Mouse (Mus musculus): Measurements from ENCODE around the gene Cdc20b. TPM values are rescaled to one million over a fixed set of nuclear protein-coding genes. Genes with fewer than 3 reads are reported as not detected.

Cdc20b gene
- polyA plus RNA-seq, 1 experiment from 2014 or later = 0.75 TPM

- ATAC-seq (ENCODE audit: low FRiP score, low TSS enrichment) = no peak
- H3K9ac ChIP-seq (replicated peaks; ENCODE audit: low read length) = no peak overlapping the region
- H3K4me1 ChIP-seq (ENCODE audit: control insufficient read depth, insufficient read depth, low read length) = no peaks in the 10 kb centered on the region
- DNase-seq = no peak
- H3K4me3 ChIP-seq (replicated peaks; ENCODE audit: low read depth, low read length) = no peak overlapping the region
- 95% methylated on average over 6 of the region's 6 CpGs for WGBS
- no peak overlapping the region for H3K4me2 ChIP-seq (ENCODE audit: low read length)
- H3K27me3 ChIP-seq (ENCODE audit: control insufficient read depth, insufficient read depth, low read length) = no peaks in the 10 kb centered on the region
- H3K27ac ChIP-seq (replicated peaks; ENCODE audit: low read depth, low read length) = no peak overlapping the region
- H3K36me3 ChIP-seq (ENCODE audit: control insufficient read depth, insufficient read depth, low read length) = no peaks in the 10 kb centered on the region
- no peaks in the 10 kb centered on the region for H3K9me3 ChIP-seq (ENCODE audit: control insufficient read depth, low read length)
These were observed 26.8 kb downstream of the Cdc20b start for GRCm38 (mm10) chr13:113061746-113062145.

- Histone ChIP-seq H3K27ac (replicated peaks; ENCODE audit: low read depth, low read length) (no peak overlapping the region), H3K9me3 (ENCODE audit: control insufficient read depth, low read length) (no peaks in the 10 kb centered on the region), H3K4me1 (ENCODE audit: control insufficient read depth, insufficient read depth, low read length) (no peaks in the 10 kb centered on the region), H3K27me3 (ENCODE audit: control insufficient read depth, insufficient read depth, low read length) (no peaks in the 10 kb centered on the region), H3K9ac (replicated peaks; ENCODE audit: low read length) (no peak overlapping the region), H3K4me2 (ENCODE audit: low read length) (no peak overlapping the region), H3K4me3 (replicated peaks; ENCODE audit: low read depth, low read length) (no peak overlapping the region), H3K36me3 (ENCODE audit: control insufficient read depth, insufficient read depth, low read length) (no peaks in the 10 kb centered on the region)
- ATAC-seq (ENCODE audit: low FRiP score, low TSS enrichment) (no peak), DNase-seq (no peak)
- WGBS = 90% methylated on average over 9 of the region's 9 CpGs
These were observed 29.6 kb downstream of the Cdc20b start for GRCm38 (mm10) chr13:113064542-113064941.

- Histone ChIP-seq H3K4me2 (ENCODE audit: low read length) (0 out of 2 replicates have a peak overlapping the region, but pooled peaks have one; percentile 4), H3K27ac (replicated peaks; ENCODE audit: low read depth, low read length) (no peak overlapping the region), H3K36me3 (ENCODE audit: control insufficient read depth, insufficient read depth, low read length) (no peaks in the 10 kb centered on the region), H3K27me3 (ENCODE audit: control insufficient read depth, insufficient read depth, low read length) (no peaks in the 10 kb centered on the region), H3K9ac (replicated peaks; ENCODE audit: low read length) (no peak overlapping the region), H3K4me3 (replicated peaks; ENCODE audit: low read depth, low read length) (no peak overlapping the region), H3K4me1 (ENCODE audit: control insufficient read depth, insufficient read depth, low read length) (0 out of 2 replicates have a peak, but pooled peaks cover 4% of the 10 kb centered on the region), H3K9me3 (ENCODE audit: control insufficient read depth, low read length) (no peaks in the 10 kb centered on the region)
- ATAC-seq (ENCODE audit: low FRiP score, low TSS enrichment) = peak; percentile 50; the same call in 1 of the 2 replicates
- 13% methylated on average over 9 of the region's 9 CpGs for WGBS
- DNase-seq = peak; percentile 68
These were observed 44.1 kb downstream of the Cdc20b start for GRCm38 (mm10) chr13:113079021-113079420.

- H3K9ac ChIP-seq (replicated peaks; ENCODE audit: low read length) = no peak overlapping the region
- no peak overlapping the region for H3K4me3 ChIP-seq (replicated peaks; ENCODE audit: low read depth, low read length)
- no peak overlapping the region for H3K27ac ChIP-seq (replicated peaks; ENCODE audit: low read depth, low read length)
- no peaks in the 10 kb centered on the region for H3K27me3 ChIP-seq (ENCODE audit: control insufficient read depth, insufficient read depth, low read length)
- 6% methylated on average over 1 of the region's 1 CpGs for WGBS
- DNase-seq = no peak
- H3K4me1 ChIP-seq (ENCODE audit: control insufficient read depth, insufficient read depth, low read length) = 0 out of 2 replicates have a peak, but pooled peaks cover 4% of the 10 kb centered on the region
- H3K36me3 ChIP-seq (ENCODE audit: control insufficient read depth, insufficient read depth, low read length) = no peaks in the 10 kb centered on the region
- no peak overlapping the region for H3K4me2 ChIP-seq (ENCODE audit: low read length)
- H3K9me3 ChIP-seq (ENCODE audit: control insufficient read depth, low read length) = no peaks in the 10 kb centered on the region
- no peak for ATAC-seq (ENCODE audit: low FRiP score, low TSS enrichment)
These were observed 47.2 kb downstream of the Cdc20b start for GRCm38 (mm10) chr13:113082101-113082500.

- Histone ChIP-seq H3K4me1 (ENCODE audit: control insufficient read depth, insufficient read depth, low read length) (no peaks in the 10 kb centered on the region), H3K27ac (replicated peaks; ENCODE audit: low read depth, low read length) (no peak overlapping the region), H3K27me3 (ENCODE audit: control insufficient read depth, insufficient read depth, low read length) (no peaks in the 10 kb centered on the region), H3K9me3 (ENCODE audit: control insufficient read depth, low read length) (no peaks in the 10 kb centered on the region), H3K36me3 (ENCODE audit: control insufficient read depth, insufficient read depth, low read length) (no peaks in the 10 kb centered on the region), H3K9ac (replicated peaks; ENCODE audit: low read length) (no peak overlapping the region), H3K4me3 (replicated peaks; ENCODE audit: low read depth, low read length) (no peak overlapping the region), H3K4me2 (ENCODE audit: low read length) (no peak overlapping the region)
- DNase-seq (no peak), ATAC-seq (ENCODE audit: low FRiP score, low TSS enrichment) (no peak)
- WGBS = 93% methylated on average over 5 of the region's 5 CpGs
These were observed 49.8 kb downstream of the Cdc20b start for GRCm38 (mm10) chr13:113084732-113085131.

DNA sequence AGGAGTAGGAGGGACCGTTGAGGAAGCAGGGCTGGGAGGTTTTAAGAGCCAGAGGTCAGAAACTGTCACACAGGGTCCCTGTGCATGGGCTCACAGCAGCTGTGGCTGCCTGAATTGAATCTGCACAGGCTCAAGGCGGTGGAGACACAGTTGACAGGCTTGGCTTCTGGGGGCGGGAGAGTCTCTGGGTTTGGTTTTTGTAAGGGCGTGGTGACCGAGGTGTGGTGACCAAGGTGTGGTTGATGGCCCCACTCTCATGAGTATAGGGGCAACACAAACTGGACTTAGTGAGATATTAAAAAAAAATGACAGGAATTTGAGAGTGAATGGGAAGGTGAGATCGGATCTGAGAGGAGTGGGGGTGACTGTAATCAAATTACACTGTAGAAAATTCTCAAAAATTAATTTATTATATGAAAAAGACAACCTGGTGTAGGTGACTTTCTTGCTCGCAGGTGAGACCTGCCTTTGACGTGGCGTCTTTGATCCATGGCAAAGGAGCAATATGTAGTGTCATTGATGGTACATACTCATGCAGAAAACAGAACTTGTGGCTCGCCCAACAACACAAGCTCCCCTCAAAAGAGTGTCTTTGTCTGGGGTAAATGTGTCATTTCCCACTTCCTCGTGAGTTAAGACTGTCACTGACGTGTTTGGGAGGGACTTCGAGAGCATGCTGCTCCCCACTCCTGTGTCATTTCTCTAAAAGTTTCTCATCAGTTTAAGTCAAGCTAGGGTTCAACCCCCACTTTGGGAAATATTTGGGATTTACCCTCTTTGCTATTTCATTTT is 52.5 kb downstream of the Cdc20b start:
- WGBS = 88% methylated on average over 13 of the region's 13 CpGs

DNA sequence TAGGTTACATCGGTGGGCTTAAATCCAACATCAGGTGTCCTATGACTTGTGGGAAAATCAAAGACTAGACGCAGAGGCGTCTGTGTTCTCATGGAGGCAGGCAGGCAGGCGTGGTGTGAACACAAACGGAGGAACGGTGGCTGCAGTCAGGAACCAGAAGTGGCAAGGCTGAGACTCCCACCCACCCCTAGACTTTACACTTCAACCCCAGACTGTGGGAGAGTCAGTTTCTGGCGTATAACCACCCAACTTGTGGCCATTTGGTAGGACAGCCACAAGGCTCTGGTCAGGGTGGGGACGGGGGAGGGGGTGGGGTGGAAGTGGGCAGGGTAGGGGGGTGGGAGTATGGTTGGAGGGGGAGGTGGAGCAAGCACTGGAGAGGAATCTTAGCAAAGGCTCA is 55.6 kb downstream of the Cdc20b start:
- ATAC-seq (ENCODE audit: low FRiP score, low TSS enrichment) (no peak), DNase-seq (no peak)
- no peak overlapping the region for H3K9ac ChIP-seq (replicated peaks; ENCODE audit: low read length)
- no peak overlapping the region for H3K4me3 ChIP-seq (replicated peaks; ENCODE audit: low read depth, low read length)
- no peaks in the 10 kb centered on the region for H3K4me1 ChIP-seq (ENCODE audit: control insufficient read depth, insufficient read depth, low read length)
- no peaks in the 10 kb centered on the region for H3K9me3 ChIP-seq (ENCODE audit: control insufficient read depth, low read length)
- no peaks in the 10 kb centered on the region for H3K36me3 ChIP-seq (ENCODE audit: control insufficient read depth, insufficient read depth, low read length)
- H3K4me2 ChIP-seq (ENCODE audit: low read length) = no peak overlapping the region
- no peaks in the 10 kb centered on the region for H3K27me3 ChIP-seq (ENCODE audit: control insufficient read depth, insufficient read depth, low read length)
- no peak overlapping the region for H3K27ac ChIP-seq (replicated peaks; ENCODE audit: low read depth, low read length)
- 92% methylated on average over 8 of the region's 8 CpGs for WGBS

More for the DNA sequence above, 52.5 kb downstream of the Cdc20b start:
- H3K27ac ChIP-seq (replicated peaks; ENCODE audit: low read depth, low read length) = no peak overlapping the region
- no peaks in the 10 kb centered on the region for H3K9me3 ChIP-seq (ENCODE audit: control insufficient read depth, low read length)
- H3K27me3 ChIP-seq (ENCODE audit: control insufficient read depth, insufficient read depth, low read length) = no peaks in the 10 kb centered on the region
- no peak overlapping the region for H3K4me3 ChIP-seq (replicated peaks; ENCODE audit: low read depth, low read length)
- no peaks in the 10 kb centered on the region for H3K36me3 ChIP-seq (ENCODE audit: control insufficient read depth, insufficient read depth, low read length)
- DNase-seq (no peak), ATAC-seq (ENCODE audit: low FRiP score, low TSS enrichment) (no peak)
- no peak overlapping the region for H3K9ac ChIP-seq (replicated peaks; ENCODE audit: low read length)
- H3K4me1 ChIP-seq (ENCODE audit: control insufficient read depth, insufficient read depth, low read length) = no peaks in the 10 kb centered on the region
- H3K4me2 ChIP-seq (ENCODE audit: low read length) = no peak overlapping the region

DNA sequence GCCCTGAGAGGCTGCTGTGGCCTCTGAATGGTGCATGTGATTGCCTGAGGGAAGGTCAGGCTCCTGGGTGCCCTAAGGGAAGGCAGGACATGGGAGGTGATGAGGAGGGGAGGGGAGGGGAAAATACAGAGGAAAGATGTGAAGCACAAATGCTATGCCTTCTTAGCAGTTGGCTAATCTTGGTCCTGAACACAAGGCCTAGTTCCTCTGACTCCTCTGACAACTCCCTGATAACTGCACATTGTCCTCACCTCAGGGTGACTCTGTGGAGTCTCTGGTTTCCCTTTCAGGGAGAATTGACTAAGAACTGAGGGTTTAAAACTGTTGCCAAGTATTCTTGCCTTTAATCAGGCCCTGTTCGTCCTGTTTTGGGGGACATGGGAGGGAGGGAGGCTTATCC is 59.7 kb downstream of the Cdc20b start:
- no peak overlapping the region for H3K27ac ChIP-seq (replicated peaks; ENCODE audit: low read depth, low read length)
- DNase-seq (no peak), ATAC-seq (ENCODE audit: low FRiP score, low TSS enrichment) (no peak)
- no peak overlapping the region for H3K9ac ChIP-seq (replicated peaks; ENCODE audit: low read length)
- H3K4me1 ChIP-seq (ENCODE audit: control insufficient read depth, insufficient read depth, low read length) = no peaks in the 10 kb centered on the region
- WGBS = 58% methylated on average over 1 of the region's 1 CpGs
- H3K36me3 ChIP-seq (ENCODE audit: control insufficient read depth, insufficient read depth, low read length) = no peaks in the 10 kb centered on the region
- H3K27me3 ChIP-seq (ENCODE audit: control insufficient read depth, insufficient read depth, low read length) = no peaks in the 10 kb centered on the region
- H3K9me3 ChIP-seq (ENCODE audit: control insufficient read depth, low read length) = no peaks in the 10 kb centered on the region
- no peak overlapping the region for H3K4me2 ChIP-seq (ENCODE audit: low read length)
- H3K4me3 ChIP-seq (replicated peaks; ENCODE audit: low read depth, low read length) = no peak overlapping the region

DNA sequence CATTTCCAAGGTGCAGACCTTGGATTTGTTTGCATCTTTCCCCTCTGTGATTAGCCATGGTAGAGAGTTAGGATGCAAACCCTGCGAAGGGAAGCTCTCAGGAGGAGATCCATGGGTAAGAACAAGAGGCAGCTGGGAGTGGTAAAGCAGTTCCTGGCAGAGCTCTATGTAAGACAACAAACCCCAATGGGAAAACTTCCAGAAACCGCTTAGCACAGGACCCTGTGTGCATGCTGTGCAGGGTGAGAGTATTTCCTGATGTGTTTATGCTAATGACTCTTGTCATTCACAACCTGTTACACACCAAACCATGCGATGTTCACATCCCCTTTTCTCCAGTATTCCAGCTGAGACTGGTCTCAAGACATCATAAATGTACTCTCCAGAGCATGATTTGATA is 62.1 kb downstream of the Cdc20b start:
- no peak overlapping the region for H3K9ac ChIP-seq (replicated peaks; ENCODE audit: low read length)
- H3K4me1 ChIP-seq (ENCODE audit: control insufficient read depth, insufficient read depth, low read length) = no peaks in the 10 kb centered on the region
- no peak overlapping the region for H3K27ac ChIP-seq (replicated peaks; ENCODE audit: low read depth, low read length)
- no peak overlapping the region for H3K4me3 ChIP-seq (replicated peaks; ENCODE audit: low read depth, low read length)
- H3K9me3 ChIP-seq (ENCODE audit: control insufficient read depth, low read length) = no peaks in the 10 kb centered on the region
- no peak overlapping the region for H3K4me2 ChIP-seq (ENCODE audit: low read length)
- no peaks in the 10 kb centered on the region for H3K27me3 ChIP-seq (ENCODE audit: control insufficient read depth, insufficient read depth, low read length)
- DNase-seq (no peak), ATAC-seq (ENCODE audit: low FRiP score, low TSS enrichment) (no peak)
- no peaks in the 10 kb centered on the region for H3K36me3 ChIP-seq (ENCODE audit: control insufficient read depth, insufficient read depth, low read length)
- 73% methylated on average over 3 of the region's 3 CpGs for WGBS

All from midbrain, embryonic 14.5 days (tissue).